ENCODE assay signal across 13 mouse cellular contexts in the genomic region with DNA sequence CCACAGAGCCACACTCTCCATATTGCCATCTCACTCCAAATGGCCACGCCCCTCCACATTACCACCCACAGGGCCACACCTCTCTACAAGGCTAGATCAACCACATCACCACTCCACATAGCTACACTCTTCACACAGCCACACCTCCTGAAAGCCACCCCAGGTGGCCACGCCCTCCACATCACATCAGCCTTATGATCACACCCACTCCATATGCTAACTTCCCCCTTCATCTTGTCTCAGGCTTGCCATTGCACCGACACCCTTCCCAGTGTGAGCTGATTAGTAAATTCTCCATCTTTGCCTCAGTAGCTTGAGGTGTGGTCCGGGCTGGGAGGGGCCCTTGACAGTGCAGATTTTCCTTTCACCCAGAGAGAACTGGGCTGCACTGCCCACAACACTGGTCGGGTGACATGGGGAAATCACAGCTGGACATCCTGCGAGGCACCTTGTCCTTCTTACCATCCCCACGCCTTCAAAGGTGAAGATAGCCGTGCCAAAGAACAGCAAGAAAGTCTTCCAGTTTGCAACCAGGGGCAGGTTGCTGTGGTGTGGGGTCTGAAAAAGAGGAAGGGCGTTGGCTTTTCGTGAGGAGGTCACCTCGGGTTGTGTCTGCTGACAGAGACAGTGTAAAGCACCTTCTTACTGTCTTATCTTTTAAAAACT. TPM values are rescaled to one million over a fixed set of nuclear protein-coding genes. Genes with fewer than 3 reads are reported as not detected.
A peak's percentile ranks its signal among the peaks of the same experiment; 100 is the strongest.
DNase-seq lines count a peak whose midpoint lies in the region; ATAC-seq and TF ChIP-seq lines count a peak whose summit lies in the region.
"Had no signal": no experiment of that assay in that cellular context is flagged by ENCODE, and none has a peak within 500 bp of the region (broad histone marks: within the 10 kb centered on the region; RNA-seq: fewer than 3 reads in every experiment).

No protein-coding gene starts in this region.

- H3K9me3 ChIP-seq in kidney, embryonic 14.5 days (ENCODE audit: control insufficient read depth, low read length): no peaks in the 10 kb centered on the region
- no peaks in the 10 kb centered on the region for H3K9me3 ChIP-seq in stomach, postnatal 0 days (ENCODE audit: control insufficient read depth, low read length)
- no peaks in the 10 kb centered on the region for H3K9me3 ChIP-seq in midbrain, embryonic 10.5 days (replicated peaks)
- H3K9me3 ChIP-seq in midbrain, embryonic 11.5 days (ENCODE audit: control insufficient read depth, low read length): no peaks in the 10 kb centered on the region

- peak; percentile 20; the same call in 1 of the 2 replicates for ATAC-seq in kidney, embryonic 14.5 days (ENCODE audit: low FRiP score, low TSS enrichment)
- ATAC-seq in common myeloid progenitor, adult 5-6 weeks (replicated peaks; ENCODE audit: low read depth, poor library complexity, severe bottlenecking): peak; percentile 90
- ATAC-seq in stomach, postnatal 0 days (ENCODE audit: low FRiP score, low TSS enrichment): peak; percentile 83
- no peak for ATAC-seq in midbrain, embryonic 11.5 days (ENCODE audit: low FRiP score)
- ATAC-seq: hindbrain, embryonic 16.5 days; Patski had no signal

- DNase-seq in kidney, adult 8-10 months: no peak
- DNase-seq in lung, postnatal 4 days: peak; percentile 59 to 64
- no peak for DNase-seq in stomach, postnatal 0 days (ENCODE audit: low spot score)
- no peak for DNase-seq in midbrain, embryonic 10.5 days (ENCODE audit: low spot score)
- no peak for DNase-seq in left cerebral cortex, adult 11 months (ENCODE audit: low spot score)
- DNase-seq in midbrain, embryonic 11.5 days (ENCODE audit: low spot score, missing footprints): no peak
- DNase-seq: lung, embryonic 14.5 days had no signal

- TF ChIP-seq CTCF in stomach, postnatal 0 days (IDR thresholded peaks at IDR 0.05; ENCODE audit: low read depth): no peak

- H3K4me2 ChIP-seq in kidney, embryonic 14.5 days (replicated peaks; ENCODE audit: low read depth, low read length): no peak overlapping the region
- no peak overlapping the region for H3K4me2 ChIP-seq in stomach, postnatal 0 days (replicated peaks; ENCODE audit: low read depth)
- H3K4me2 ChIP-seq in midbrain, embryonic 11.5 days: no peak overlapping the region
- H3K4me2 ChIP-seq: lung, embryonic 14.5 days had no signal

- H3K36me3 ChIP-seq in kidney, embryonic 14.5 days (ENCODE audit: control insufficient read depth, insufficient read depth, low read length): no peaks in the 10 kb centered on the region
- no peaks in the 10 kb centered on the region for H3K36me3 ChIP-seq in stomach, postnatal 0 days (ENCODE audit: control insufficient read depth, insufficient read depth, low read length)
- no peaks in the 10 kb centered on the region for H3K36me3 ChIP-seq in midbrain, embryonic 10.5 days
- H3K36me3 ChIP-seq in midbrain, embryonic 11.5 days (ENCODE audit: control insufficient read depth, insufficient read depth, low read length): no peaks in the 10 kb centered on the region

- no peak overlapping the region for H3K27ac ChIP-seq in kidney, embryonic 14.5 days (ENCODE audit: low read depth, low read length)
- H3K27ac ChIP-seq in stomach, postnatal 0 days (replicated peaks): no peak overlapping the region
- H3K27ac ChIP-seq in midbrain, embryonic 10.5 days (replicated peaks): no peak overlapping the region
- no peak overlapping the region for H3K27ac ChIP-seq in midbrain, embryonic 11.5 days (ENCODE audit: low read depth, low read length)

- no peak overlapping the region for H3K9ac ChIP-seq in kidney, embryonic 14.5 days (ENCODE audit: low read depth, low read length)
- H3K9ac ChIP-seq in stomach, postnatal 0 days (ENCODE audit: low read length): no peak overlapping the region
- no peak overlapping the region for H3K9ac ChIP-seq in midbrain, embryonic 11.5 days (ENCODE audit: low read length)
- H3K9ac ChIP-seq: lung, embryonic 14.5 days had no signal

- no peak for TF ChIP-seq EP300 in stomach, postnatal 0 days (optimal IDR thresholded peaks at IDR 0.05)

- no peaks in the 10 kb centered on the region for H3K4me1 ChIP-seq in kidney, embryonic 14.5 days (ENCODE audit: control insufficient read depth, insufficient read depth, low read length)
- H3K4me1 ChIP-seq in stomach, postnatal 0 days (replicated peaks; ENCODE audit: control insufficient read depth, insufficient read depth): no peaks in the 10 kb centered on the region
- no peaks in the 10 kb centered on the region for H3K4me1 ChIP-seq in midbrain, embryonic 10.5 days
- H3K4me1 ChIP-seq in midbrain, embryonic 11.5 days (ENCODE audit: control insufficient read depth, insufficient read depth, low read length): no peaks in the 10 kb centered on the region

- no peaks in the 10 kb centered on the region for H3K27me3 ChIP-seq in kidney, embryonic 14.5 days (ENCODE audit: control insufficient read depth, insufficient read depth, low read length)
- no peaks in the 10 kb centered on the region for H3K27me3 ChIP-seq in stomach, postnatal 0 days (ENCODE audit: control insufficient read depth, insufficient read depth, low read length)
- H3K27me3 ChIP-seq in midbrain, embryonic 10.5 days (ENCODE audit: low read depth, poor library complexity, severe bottlenecking): no peaks in the 10 kb centered on the region
- no peaks in the 10 kb centered on the region for H3K27me3 ChIP-seq in midbrain, embryonic 11.5 days (ENCODE audit: control insufficient read depth, insufficient read depth, low read length)
- H3K27me3 ChIP-seq: Patski had no signal

- H3K4me3 ChIP-seq in kidney, embryonic 14.5 days (ENCODE audit: low read length): no peak overlapping the region
- H3K4me3 ChIP-seq in stomach, postnatal 0 days (ENCODE audit: low read depth, low read length): no peak overlapping the region
- no peak overlapping the region for H3K4me3 ChIP-seq in midbrain, embryonic 10.5 days
- H3K4me3 ChIP-seq in midbrain, embryonic 11.5 days (ENCODE audit: low read depth, low read length): no peak overlapping the region

- WGBS in kidney, embryonic 14.5 days: 88% methylated on average over 11 of the region's 11 CpGs
- 82% methylated on average over 11 of the region's 11 CpGs for WGBS in stomach, postnatal 0 days
- 93% methylated on average over 11 of the region's 11 CpGs for WGBS in midbrain, embryonic 10.5 days
- 91% methylated on average over 11 of the region's 11 CpGs for WGBS in midbrain, embryonic 11.5 days

RNA-seq across cellular contexts. Expression of gene Slc36a3, which starts 20.3 kb away (rescaled TPM):
- not detected in 2 replicates for polyA plus RNA-seq in kidney, embryonic 14.5 days (2014; fragmentation: Nextera tagmentation; extraction: Ambion mirVana)
- total RNA-seq in common myeloid progenitor, adult 5-6 weeks (2017): not detected in 2 replicates
- polyA plus RNA-seq in stomach, postnatal 0 days (2015; fragmentation: Nextera tagmentation; extraction: Ambion mirVana): 0.06 and 0.11 TPM in 2 replicates
- not detected in 2 replicates for polyA plus RNA-seq in midbrain, embryonic 10.5 days (2016; fragmentation: Nextera tagmentation; extraction: Ambion mirVana)
- not detected in 2 replicates for polyA plus RNA-seq in midbrain, embryonic 11.5 days (2014; fragmentation: Nextera tagmentation; extraction: Ambion mirVana)
- total RNA-seq: gastrocnemius, adult 8-10 months had no signal
- polyA plus RNA-seq: cortical plate, adult 2 months; hindbrain, embryonic 16.5 days; lung, embryonic 14.5 days; Patski had no signal

RNA-seq across cellular contexts. Expression of gene Gm2a, which starts 33.3 kb away (rescaled TPM):
- 27.3 and 33.6 TPM in 2 replicates for polyA plus RNA-seq in kidney, embryonic 14.5 days (2014; fragmentation: Nextera tagmentation; extraction: Ambion mirVana)
- 71.7 and 72.2 TPM in 2 replicates for total RNA-seq in common myeloid progenitor, adult 5-6 weeks (2017)
- polyA plus RNA-seq in stomach, postnatal 0 days (2015; fragmentation: Nextera tagmentation; extraction: Ambion mirVana): 84.3 and 89.3 TPM in 2 replicates
- 9.3 and 11.9 TPM in 2 replicates for polyA plus RNA-seq in midbrain, embryonic 10.5 days (2016; fragmentation: Nextera tagmentation; extraction: Ambion mirVana)
- polyA plus RNA-seq in midbrain, embryonic 11.5 days (2014; fragmentation: Nextera tagmentation; extraction: Ambion mirVana): 14.0 and 15.0 TPM in 2 replicates

RNA-seq across cellular contexts. Expression of gene Ccdc69, which starts 53.3 kb away (rescaled TPM):
- polyA plus RNA-seq in kidney, embryonic 14.5 days (2014; fragmentation: Nextera tagmentation; extraction: Ambion mirVana): 3.5 and 3.6 TPM in 2 replicates
- total RNA-seq in common myeloid progenitor, adult 5-6 weeks (2017): 24.3 and 26.6 TPM in 2 replicates
- 5.1 and 5.4 TPM in 2 replicates for polyA plus RNA-seq in stomach, postnatal 0 days (2015; fragmentation: Nextera tagmentation; extraction: Ambion mirVana)
- 0.34 and 0.39 TPM in 2 replicates for polyA plus RNA-seq in midbrain, embryonic 10.5 days (2016; fragmentation: Nextera tagmentation; extraction: Ambion mirVana)
- polyA plus RNA-seq in midbrain, embryonic 11.5 days (2014; fragmentation: Nextera tagmentation; extraction: Ambion mirVana): 0.37 and 0.41 TPM in 2 replicates
- polyA plus RNA-seq: Patski had no signal

RNA-seq across cellular contexts. Expression of gene Slc36a2, which starts 53.7 kb away (rescaled TPM):
- polyA plus RNA-seq in kidney, embryonic 14.5 days (2014; fragmentation: Nextera tagmentation; extraction: Ambion mirVana): 0.63 and 0.80 TPM in 2 replicates
- 0.14 TPM in 1 of 2 replicates, not detected in the other for total RNA-seq in common myeloid progenitor, adult 5-6 weeks (2017)
- polyA plus RNA-seq in stomach, postnatal 0 days (2015; fragmentation: Nextera tagmentation; extraction: Ambion mirVana): 0.10 and 0.22 TPM in 2 replicates
- 0.17 and 0.20 TPM in 2 replicates for polyA plus RNA-seq in midbrain, embryonic 10.5 days (2016; fragmentation: Nextera tagmentation; extraction: Ambion mirVana)
- polyA plus RNA-seq in midbrain, embryonic 11.5 days (2014; fragmentation: Nextera tagmentation; extraction: Ambion mirVana): not detected in 2 replicates

Comparison
In these comparisons a context has a peak if more than half of its experiments do, and no peak if none do; other contexts are left out.
1. DNase-seq: peak in lung, postnatal 4 days (2 of 2); none in kidney, adult 8-10 months (0 of 2), stomach, postnatal 0 days (single experiment), midbrain, embryonic 10.5 days (single experiment), left cerebral cortex, adult 11 months (single experiment) and midbrain, embryonic 11.5 days (single experiment).